Mouse (Mus musculus) spleen, adult 2 months (tissue): ENCODE measurements around the gene Atp6v0e.

Experiments
- CTCF ChIP-seq: fragments of 200-500 bp; IDR thresholded peaks from 2 replicates; pipeline ENCODE4 v1.5.1; 2011; ENCODE audit warnings: mild to moderate bottlenecking, inconsistent platforms; ENCODE audit not compliant: insufficient read depth, insufficient read length, insufficient replicate concordance; ENCODE audit errors: extremely low read depth
- POLR2A ChIP-seq: fragments of 200-500 bp; IDR thresholded peaks from 2 replicates; pipeline ENCODE4 v1.6.1; 2011; ENCODE audit warnings: low read depth, low read length, inconsistent platforms

DNA sequence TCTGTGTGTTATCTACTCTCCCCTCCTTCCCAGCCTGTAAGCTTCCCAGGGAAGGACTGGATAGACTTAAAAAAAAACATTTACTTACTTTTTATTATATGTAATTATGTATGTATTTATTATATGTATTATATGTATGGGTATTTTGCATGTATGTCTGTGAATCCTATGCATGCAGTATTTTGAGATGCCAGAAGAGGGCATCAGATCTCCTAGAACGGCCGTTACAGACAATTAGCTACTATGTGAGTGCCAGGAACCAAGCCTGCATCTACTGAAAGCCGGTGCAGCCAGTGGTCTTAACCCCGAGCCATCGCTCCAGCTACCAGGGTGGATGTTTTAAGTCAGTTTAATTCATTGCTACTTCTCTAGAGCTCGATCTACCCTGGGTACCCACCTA is 18.2 kb downstream of the Atp6v0e start:
- TF ChIP-seq POLR2A (no peak), CTCF (no peak)
